Mouse (Mus musculus): ENCODE measurements around the gene Glce.

Gene Glce

GRCm38 (mm10) chr9:62121551-62122447, 656 bp downstream of the Glce start:
- DNase-seq, result peak; percentile 33

GRCm38 (mm10) chr9:62118754-62119153, 3.7 kb downstream of the Glce start:
- DNase-seq, result no peak

- DNase-seq, result no peak
These were observed 6.6 kb downstream of the Glce start for GRCm38 (mm10) chr9:62115826-62116225.

GRCm38 (mm10) chr9:62096603-62097002, 25.9 kb downstream of the Glce start:
- no peak for DNase-seq

GRCm38 (mm10) chr9:62091604-62092003, 30.9 kb downstream of the Glce start:
- DNase-seq, result peak; percentile 14

- DNase-seq, result no peak
These were observed 36.9 kb downstream of the Glce start for GRCm38 (mm10) chr9:62085548-62085947.

- DNase-seq, result no peak
These were observed 37.6 kb downstream of the Glce start for GRCm38 (mm10) chr9:62084896-62085295.

GRCm38 (mm10) chr9:62082986-62083385, 39.5 kb downstream of the Glce start:
- no peak for DNase-seq

GRCm38 (mm10) chr9:62081542-62081941, 40.9 kb downstream of the Glce start:
- DNase-seq, result no peak

GRCm38 (mm10) chr9:62080028-62080760, 42.3 kb downstream of the Glce start:
- DNase-seq, result no peak

- no peak for DNase-seq
These were observed 60.2 kb downstream of the Glce start for GRCm38 (mm10) chr9:62062234-62062633.

GRCm38 (mm10) chr9:62060431-62060830, 62.0 kb downstream of the Glce start:
- no peak for DNase-seq

GRCm38 (mm10) chr9:62059941-62060340, 62.5 kb downstream of the Glce start:
- DNase-seq, result no peak

- DNase-seq, result no peak
These were observed 64.5 kb downstream of the Glce start for GRCm38 (mm10) chr9:62057881-62058506.

GRCm38 (mm10) chr9:62056206-62056605, 66.2 kb downstream of the Glce start:
- no peak for DNase-seq

- peak; percentile 48 for DNase-seq
These were observed 71.7 kb downstream of the Glce start for GRCm38 (mm10) chr9:62050801-62051200.

GRCm38 (mm10) chr9:62049166-62049565, 73.3 kb downstream of the Glce start:
- peak; percentile 56 for DNase-seq

GRCm38 (mm10) chr9:62042167-62042566, 80.3 kb downstream of the Glce start:
- no peak for DNase-seq

- peak; percentile 80 for DNase-seq
These were observed 82.3 kb downstream of the Glce start for GRCm38 (mm10) chr9:62040008-62040608.

GRCm38 (mm10) chr9:62035806-62036205, 86.6 kb downstream of the Glce start:
- DNase-seq, result no peak

GRCm38 (mm10) chr9:62032206-62032605, 90.2 kb downstream of the Glce start:
- no peak for DNase-seq

GRCm38 (mm10) chr9:62028072-62028471, 94.4 kb downstream of the Glce start:
- no peak for DNase-seq

- DNase-seq, result peak; percentile 86
These were observed 95.9 kb downstream of the Glce start, which contains the start of gene Paqr5 for GRCm38 (mm10) chr9:62026600-62026999. TSS of gene Paqr5 (minus strand) at chr9:62026856.

Measured in kidney, adult 9 months (tissue).